Mouse (Mus musculus): ENCODE measurements around the gene Misp.

DNA sequence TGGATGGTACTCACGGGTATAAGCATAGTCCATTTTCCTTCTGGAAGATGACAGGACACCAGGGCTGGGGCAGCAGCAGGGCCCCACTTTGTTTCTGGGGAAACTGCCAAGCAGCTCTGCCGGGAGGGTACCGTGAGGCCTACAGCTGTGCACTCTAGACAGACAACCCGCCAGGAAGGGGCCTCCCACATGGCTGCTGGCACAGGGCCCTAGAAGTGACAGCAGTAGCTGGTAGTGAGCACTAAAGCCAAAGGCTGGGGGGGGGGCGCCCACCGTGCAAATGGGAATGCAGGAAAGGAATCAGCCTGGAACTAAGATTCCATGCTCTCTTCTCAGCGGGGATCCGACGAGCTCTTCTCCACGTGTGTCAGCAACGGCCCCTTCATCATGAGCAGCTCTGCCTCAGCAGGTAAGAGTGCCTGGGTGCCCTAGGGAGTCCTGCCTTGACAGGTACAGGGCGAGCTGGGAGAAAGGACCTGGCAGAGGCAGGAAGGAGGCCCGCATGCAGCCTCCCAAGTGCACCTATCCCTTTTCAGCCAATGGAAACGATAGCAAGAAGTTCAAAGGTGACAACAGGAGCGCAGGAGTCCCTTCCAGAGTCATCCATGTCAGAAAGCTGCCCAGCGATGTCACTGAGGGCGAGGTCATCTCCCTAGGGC, 37.8 kb downstream of the Misp start:
- TF ChIP-seq POLR2A (IDR thresholded peaks at IDR 0.05; ENCODE audit: insufficient read depth, low read length): no peak
- TF ChIP-seq EP300 (IDR thresholded peaks at IDR 0.05; ENCODE audit: insufficient read depth, low read depth, low read length): no peak
- TF ChIP-seq CTCF (IDR thresholded peaks at IDR 0.05; ENCODE audit: low read depth, low read length): no peak
